In the genomic region with DNA sequence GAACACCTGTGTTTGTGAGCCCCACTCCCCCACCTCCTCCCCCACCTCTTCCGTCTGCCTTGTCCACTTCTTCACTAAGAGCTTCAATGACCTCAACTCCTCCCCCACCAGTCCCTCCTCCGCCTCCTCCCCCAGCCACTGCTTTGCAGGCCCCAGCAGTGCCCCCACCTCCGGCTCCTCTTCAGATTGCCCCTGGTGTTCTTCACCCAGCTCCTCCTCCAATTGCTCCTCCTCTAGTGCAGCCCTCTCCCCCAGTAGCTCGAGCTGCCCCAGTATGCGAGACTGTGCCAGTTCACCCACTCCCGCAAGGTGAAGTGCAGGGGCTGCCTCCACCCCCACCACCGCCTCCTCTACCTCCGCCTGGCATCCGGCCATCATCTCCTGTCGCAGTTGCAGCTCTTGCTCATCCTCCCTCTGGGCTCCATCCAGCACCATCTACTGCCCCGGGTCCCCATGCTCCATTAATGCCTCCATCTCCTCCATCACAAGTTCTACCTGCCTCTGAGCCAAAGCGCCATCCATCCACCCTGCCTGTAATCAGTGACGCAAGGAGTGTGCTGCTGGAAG, we compare ENCODE assay signal across 20 mouse cellular contexts. TPM values are rescaled to one million over a fixed set of nuclear protein-coding genes. Genes with fewer than 3 reads are reported as not detected.
DNase-seq lines count a peak whose midpoint lies in the region; ATAC-seq lines count a peak whose summit lies in the region.
"Had no signal": no experiment of that assay in that cellular context is flagged by ENCODE, and none has a peak within 500 bp of the region (broad histone marks: within the 10 kb centered on the region; RNA-seq: fewer than 3 reads in every experiment).

No protein-coding gene starts in this region.

- no peak overlapping the region for H3K9ac ChIP-seq in forebrain, embryonic 15.5 days (replicated peaks)
- H3K9ac ChIP-seq in forebrain, embryonic 12.5 days: no peak overlapping the region
- H3K9ac ChIP-seq in kidney, embryonic 15.5 days: no peak overlapping the region
- H3K9ac ChIP-seq in neural tube, embryonic 13.5 days: no peak overlapping the region
- no peak overlapping the region for H3K9ac ChIP-seq in neural tube, embryonic 15.5 days (replicated peaks)
- H3K9ac ChIP-seq: forebrain, postnatal 0 days; hindbrain, embryonic 13.5 days; limb, embryonic 13.5 days; liver, embryonic 14.5 days; midbrain, embryonic 15.5 days had no signal

- H3K27ac ChIP-seq in forebrain, embryonic 15.5 days (replicated peaks): no peak overlapping the region
- H3K27ac ChIP-seq in forebrain, embryonic 12.5 days: no peak overlapping the region
- no peak overlapping the region for H3K27ac ChIP-seq in kidney, embryonic 15.5 days
- H3K27ac ChIP-seq in neural tube, embryonic 13.5 days (replicated peaks): no peak overlapping the region
- H3K27ac ChIP-seq in neural tube, embryonic 15.5 days (replicated peaks): no peak overlapping the region
- H3K27ac ChIP-seq: hindbrain, embryonic 13.5 days; limb, embryonic 13.5 days; liver, embryonic 14.5 days; midbrain, embryonic 15.5 days had no signal

- no peak overlapping the region for H3K4me3 ChIP-seq in forebrain, embryonic 15.5 days
- H3K4me3 ChIP-seq in forebrain, embryonic 12.5 days (replicated peaks): no peak overlapping the region
- H3K4me3 ChIP-seq in kidney, embryonic 15.5 days (replicated peaks): no peak overlapping the region
- no peak overlapping the region for H3K4me3 ChIP-seq in neural tube, embryonic 13.5 days
- no peak overlapping the region for H3K4me3 ChIP-seq in neural tube, embryonic 15.5 days (replicated peaks)
- H3K4me3 ChIP-seq: hindbrain, embryonic 13.5 days; limb, embryonic 13.5 days; megakaryocyte, embryonic 14.5 days; midbrain, embryonic 15.5 days had no signal

- no peaks in the 10 kb centered on the region for H3K4me1 ChIP-seq in forebrain, embryonic 15.5 days
- H3K4me1 ChIP-seq in forebrain, embryonic 12.5 days: no peaks in the 10 kb centered on the region
- no peaks in the 10 kb centered on the region for H3K4me1 ChIP-seq in kidney, embryonic 15.5 days
- no peaks in the 10 kb centered on the region for H3K4me1 ChIP-seq in neural tube, embryonic 13.5 days (replicated peaks)
- no peaks in the 10 kb centered on the region; the same call in 1 of the 2 replicates for H3K4me1 ChIP-seq in neural tube, embryonic 15.5 days
- H3K4me1 ChIP-seq: hindbrain, embryonic 13.5 days; limb, embryonic 13.5 days; midbrain, embryonic 15.5 days had no signal

- DNase-seq in kidney, adult 9 months: no peak
- DNase-seq in ZHBTc4 (ENCODE audit: low read depth, low spot score): peak; percentile 24
- DNase-seq in thymus, adult 18-20 months: no peak
- DNase-seq: adrenal gland, postnatal 25 days; cerebellum, adult 9-11 months; embryo, embryonic 11 days; forebrain, postnatal 0 days; gastrocnemius, postnatal 14 days had no signal

- H3K27me3 ChIP-seq in forebrain, embryonic 15.5 days: no peaks in the 10 kb centered on the region
- no peaks in the 10 kb centered on the region for H3K27me3 ChIP-seq in forebrain, embryonic 12.5 days
- no peaks in the 10 kb centered on the region for H3K27me3 ChIP-seq in kidney, embryonic 15.5 days
- no peaks in the 10 kb centered on the region for H3K27me3 ChIP-seq in neural tube, embryonic 13.5 days
- no peaks in the 10 kb centered on the region for H3K27me3 ChIP-seq in neural tube, embryonic 15.5 days (replicated peaks)
- H3K27me3 ChIP-seq: hindbrain, embryonic 13.5 days; limb, embryonic 13.5 days; megakaryocyte, embryonic 14.5 days; midbrain, embryonic 15.5 days; Patski had no signal

- 81% methylated on average over 13 of the region's 13 CpGs for WGBS in forebrain, embryonic 15.5 days
- WGBS in forebrain, embryonic 12.5 days: 84% methylated on average over 13 of the region's 13 CpGs
- whole genome bisulfite sequencing in kidney, embryonic 15.5 days: 70% methylated on average over 13 of the region's 13 CpGs
- 74% methylated on average over 13 of the region's 13 CpGs for WGBS in neural tube, embryonic 13.5 days
- 77% methylated on average over 13 of the region's 13 CpGs for WGBS in neural tube, embryonic 15.5 days

- H3K36me3 ChIP-seq in forebrain, embryonic 15.5 days: peaks cover 55% of the 10 kb centered on the region
- peaks cover 75% of the 10 kb centered on the region for H3K36me3 ChIP-seq in forebrain, embryonic 12.5 days (replicated peaks)
- H3K36me3 ChIP-seq in kidney, embryonic 15.5 days: peaks cover 43% of the 10 kb centered on the region
- peaks cover 72% of the 10 kb centered on the region for H3K36me3 ChIP-seq in neural tube, embryonic 13.5 days
- peaks cover 54% of the 10 kb centered on the region for H3K36me3 ChIP-seq in neural tube, embryonic 15.5 days

- no peaks in the 10 kb centered on the region for H3K9me3 ChIP-seq in forebrain, embryonic 15.5 days
- H3K9me3 ChIP-seq in forebrain, embryonic 12.5 days: no peaks in the 10 kb centered on the region
- H3K9me3 ChIP-seq in kidney, embryonic 15.5 days (replicated peaks): no peaks in the 10 kb centered on the region
- no peaks in the 10 kb centered on the region for H3K9me3 ChIP-seq in neural tube, embryonic 13.5 days
- H3K9me3 ChIP-seq in neural tube, embryonic 15.5 days (replicated peaks): no peaks in the 10 kb centered on the region
- H3K9me3 ChIP-seq: hindbrain, embryonic 13.5 days; limb, embryonic 13.5 days; midbrain, embryonic 15.5 days had no signal

- no peak overlapping the region for H3K4me2 ChIP-seq in forebrain, embryonic 15.5 days (replicated peaks)
- no peak overlapping the region for H3K4me2 ChIP-seq in forebrain, embryonic 12.5 days
- H3K4me2 ChIP-seq in kidney, embryonic 15.5 days: no peak overlapping the region
- H3K4me2 ChIP-seq in neural tube, embryonic 13.5 days: no peak overlapping the region
- H3K4me2 ChIP-seq in neural tube, embryonic 15.5 days: no peak overlapping the region
- H3K4me2 ChIP-seq: hindbrain, embryonic 13.5 days; limb, embryonic 13.5 days; midbrain, embryonic 15.5 days had no signal

- 0 out of 2 replicates have a peak, but pooled peaks have one; percentile 19 for ATAC-seq in forebrain, embryonic 15.5 days (replicated peaks)
- ATAC-seq in forebrain, embryonic 12.5 days (ENCODE audit: low FRiP score): no peak
- peak; percentile 67; the same call in 1 of the 2 replicates for ATAC-seq in kidney, embryonic 15.5 days (replicated peaks; ENCODE audit: low FRiP score)
- ATAC-seq in neural tube, embryonic 13.5 days (ENCODE audit: low read depth): peak; percentile 23; the same call in 1 of the 2 replicates
- ATAC-seq in neural tube, embryonic 15.5 days (ENCODE audit: low FRiP score): no peak
- ATAC-seq: forebrain, postnatal 0 days; intestine, embryonic 16.5 days; midbrain, embryonic 15.5 days; Patski had no signal

RNA-seq across cellular contexts. Expression of a gene that starts 53.0 kb away (rescaled TPM):
- polyA plus RNA-seq in forebrain, embryonic 15.5 days (2015; fragmentation: Nextera tagmentation; extraction: Ambion mirVana): 84.7 and 85.8 TPM in 2 replicates
- polyA plus RNA-seq in forebrain, embryonic 12.5 days (2016; fragmentation: Nextera tagmentation; extraction: Ambion mirVana): 62.5 and 72.4 TPM in 2 replicates
- polyA plus RNA-seq in kidney, embryonic 15.5 days (2015; fragmentation: Nextera tagmentation; extraction: Ambion mirVana): 22.2 and 22.7 TPM in 2 replicates
- 106 and 116 TPM in 2 replicates for polyA plus RNA-seq in neural tube, embryonic 13.5 days (2015; fragmentation: Nextera tagmentation; extraction: Ambion mirVana)
- 98.8 and 105 TPM in 2 replicates for polyA plus RNA-seq in neural tube, embryonic 15.5 days (2015; fragmentation: Nextera tagmentation; extraction: Ambion mirVana)

RNA-seq across cellular contexts. Expression of a gene that starts 53.1 kb away (rescaled TPM):
- 32.3 and 33.2 TPM in 2 replicates for polyA plus RNA-seq in forebrain, embryonic 15.5 days (2015; fragmentation: Nextera tagmentation; extraction: Ambion mirVana)
- 38.1 and 40.6 TPM in 2 replicates for polyA plus RNA-seq in forebrain, embryonic 12.5 days (2016; fragmentation: Nextera tagmentation; extraction: Ambion mirVana)
- 39.1 and 39.3 TPM in 2 replicates for polyA plus RNA-seq in kidney, embryonic 15.5 days (2015; fragmentation: Nextera tagmentation; extraction: Ambion mirVana)
- 27.0 and 27.5 TPM in 2 replicates for polyA plus RNA-seq in neural tube, embryonic 13.5 days (2015; fragmentation: Nextera tagmentation; extraction: Ambion mirVana)
- polyA plus RNA-seq in neural tube, embryonic 15.5 days (2015; fragmentation: Nextera tagmentation; extraction: Ambion mirVana): 22.9 and 25.4 TPM in 2 replicates

Comparison
In these comparisons a context has a peak if more than half of its experiments do, and no peak if none do; other contexts are left out.
1. ATAC-seq: peak in forebrain, embryonic 15.5 days (single experiment), kidney, embryonic 15.5 days (single experiment) and neural tube, embryonic 13.5 days (single experiment); none in forebrain, embryonic 12.5 days (single experiment) and neural tube, embryonic 15.5 days (single experiment).